Mouse (Mus musculus): Measurements from ENCODE around the gene Scamp1. TPM values are rescaled to one million over a fixed set of nuclear protein-coding genes. Genes with fewer than 3 reads are reported as not detected.
"Not testable (repeated sequence)": the region's sequence is repeated elsewhere in the genome, so short reads cannot be mapped to it uniquely, and the experiment has no call there.

The Scamp1 gene
- polyA plus RNA-seq (2015; fragmentation: Nextera tagmentation; extraction: Ambion mirVana): 29.1 and 29.3 TPM in 2 replicates

DNA sequence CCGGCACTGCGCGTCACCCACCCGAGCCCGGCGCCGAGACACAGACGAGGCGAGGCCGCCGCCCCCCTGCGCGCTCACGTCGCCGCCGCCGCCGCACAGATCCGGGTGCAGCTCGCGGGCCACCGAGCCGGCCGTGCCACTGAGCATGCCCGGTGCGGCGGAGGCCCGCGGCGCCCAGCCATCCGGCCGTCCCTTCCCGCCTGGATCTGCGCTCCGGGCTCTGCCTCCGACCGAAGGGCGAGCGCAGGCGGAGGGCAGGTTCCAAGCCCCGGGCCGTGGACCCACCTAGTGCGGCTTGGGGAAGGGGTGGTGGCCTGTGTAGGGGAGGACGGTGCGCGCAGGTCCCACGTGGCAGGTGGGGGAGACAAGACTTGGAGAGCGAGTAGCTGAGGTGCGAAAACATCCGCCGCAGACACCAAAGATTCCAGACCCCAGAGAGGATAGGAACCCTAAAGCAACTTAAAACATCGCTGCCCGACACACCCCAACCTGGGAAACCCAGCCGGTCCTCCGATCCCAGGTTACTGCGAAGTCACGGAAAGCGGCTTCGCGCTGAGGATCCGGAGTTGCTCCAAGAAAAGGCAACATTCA, at the start of gene Scamp1:
TSS of gene Scamp1 (minus strand) at position 577 of the 591 bp plus-strand sequence.
- peak within 1 kb of the TSS; percentile 86 for H3K4me2 ChIP-seq (replicated peaks)
- peak within 1 kb of the TSS; percentile 64 for H3K27ac ChIP-seq
- H3K36me3 ChIP-seq: no peaks in the 10 kb centered on the region
- WGBS: under 1% methylated on average over 62 of the region's 62 CpGs
- ATAC-seq: peak; percentile 98
- H3K4me1 ChIP-seq (replicated peaks): peaks cover 6% of the 10 kb centered on the region; the same call in 1 of the 2 replicates
- peak within 1 kb of the TSS; percentile 97 for H3K4me3 ChIP-seq (replicated peaks)
- no peaks in the 10 kb centered on the region for H3K27me3 ChIP-seq (replicated peaks)
- H3K9me3 ChIP-seq: no peaks in the 10 kb centered on the region
- H3K9ac ChIP-seq: peak within 1 kb of the TSS; percentile 86

DNA sequence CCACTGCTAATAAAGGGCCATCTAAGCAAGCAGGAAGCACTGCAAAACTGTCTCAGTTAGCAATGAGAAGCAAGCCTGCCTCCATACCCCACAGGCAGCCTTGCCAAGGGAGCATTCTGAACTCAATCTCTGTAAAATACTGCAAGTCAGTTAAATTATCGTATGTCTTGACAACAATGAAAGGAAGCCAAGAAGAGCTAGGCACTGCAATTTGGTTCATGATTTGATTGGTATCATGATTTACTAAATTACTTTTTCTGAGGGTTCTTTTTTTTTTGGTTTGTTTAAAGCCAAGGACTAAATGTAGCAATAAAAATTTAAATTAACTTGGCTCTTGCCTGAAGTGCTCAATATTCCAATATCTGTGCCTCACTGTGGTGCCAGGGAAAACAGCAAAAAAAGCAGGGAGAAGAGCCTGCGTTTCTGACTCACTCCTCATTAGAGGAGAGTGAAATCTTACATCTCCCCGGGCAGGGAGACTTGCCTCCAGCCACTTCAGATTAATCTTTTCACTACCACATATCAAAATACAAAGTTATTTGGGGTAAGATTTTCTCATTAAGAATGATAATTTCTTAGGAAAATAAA, 44.8 kb upstream of the Scamp1 start:
- Histone ChIP-seq H3K36me3 (no peaks in the 10 kb centered on the region), H3K9me3 (no peaks in the 10 kb centered on the region), H3K9ac (no peak overlapping the region), H3K27ac (no peak overlapping the region), H3K4me3 (replicated peaks) (no peak overlapping the region), H3K4me2 (replicated peaks) (no peak overlapping the region), H3K27me3 (replicated peaks) (no peaks in the 10 kb centered on the region), H3K4me1 (replicated peaks) (no peaks in the 10 kb centered on the region; the same call in 1 of the 2 replicates)
- ATAC-seq: no peak
- WGBS: 75% methylated on average over 3 of the region's 3 CpGs

DNA sequence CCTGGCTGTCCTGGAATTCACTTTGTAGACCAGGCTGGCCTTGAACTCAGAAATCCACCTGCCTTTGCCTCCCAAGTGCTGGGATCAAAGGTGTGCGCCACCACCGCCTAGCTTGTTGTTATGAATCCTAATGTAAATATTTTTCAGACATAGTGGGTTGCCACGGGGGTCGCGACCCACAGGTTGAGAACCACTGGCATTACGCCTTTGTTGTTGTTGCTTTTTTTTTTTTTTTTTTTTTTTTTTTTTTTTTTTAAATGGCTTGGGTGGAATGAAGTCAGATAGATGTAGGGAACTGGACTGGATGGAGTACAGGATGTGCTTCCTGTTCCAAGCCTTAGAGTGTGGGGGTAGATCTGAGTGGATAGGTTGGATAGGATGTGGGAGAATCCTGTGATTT, 43.3 kb upstream of the Scamp1 start:
- not testable (repeated sequence) for H3K9ac ChIP-seq

DNA sequence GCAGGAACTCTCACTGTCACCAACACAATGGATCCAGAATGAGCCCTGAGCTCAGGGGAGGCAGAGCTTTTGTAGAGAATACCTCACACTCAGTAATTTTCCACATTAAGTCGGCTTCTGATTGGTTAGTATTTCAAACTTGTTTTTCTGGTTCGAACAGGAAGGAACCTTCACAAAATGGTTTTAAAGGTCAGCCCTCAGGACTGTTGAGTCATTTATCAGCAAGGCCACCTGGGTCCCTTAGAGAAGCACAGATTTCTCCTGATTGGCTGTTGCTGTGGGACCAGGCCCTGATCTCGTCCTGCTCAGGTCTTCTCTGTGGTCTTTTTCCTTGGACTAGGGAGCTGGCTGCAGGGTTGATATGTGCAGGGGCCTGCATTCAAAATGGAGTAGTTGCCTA, 42.4 kb upstream of the Scamp1 start:
- Histone ChIP-seq H3K9me3 (no peaks in the 10 kb centered on the region), H3K36me3 (no peaks in the 10 kb centered on the region), H3K27ac (peak overlapping the region; percentile 52; the same call in 1 of the 2 replicates), H3K4me1 (replicated peaks) (no peaks in the 10 kb centered on the region; the same call in 1 of the 2 replicates), H3K9ac (no peak overlapping the region), H3K4me2 (replicated peaks) (no peak overlapping the region), H3K4me3 (replicated peaks) (no peak overlapping the region), H3K27me3 (replicated peaks) (no peaks in the 10 kb centered on the region)
- 47% methylated on average over 3 of the region's 3 CpGs for WGBS
- ATAC-seq: peak; percentile 96

More for the DNA sequence above, 43.3 kb upstream of the Scamp1 start:
- 88% methylated on average over 6 of the region's 6 CpGs for WGBS
- H3K4me3 ChIP-seq (replicated peaks); H3K27me3 ChIP-seq (replicated peaks); H3K9me3 ChIP-seq; ATAC-seq; H3K4me2 ChIP-seq (replicated peaks); H3K27ac ChIP-seq; H3K4me1 ChIP-seq (replicated peaks); H3K36me3 ChIP-seq: not testable (repeated sequence)

DNA sequence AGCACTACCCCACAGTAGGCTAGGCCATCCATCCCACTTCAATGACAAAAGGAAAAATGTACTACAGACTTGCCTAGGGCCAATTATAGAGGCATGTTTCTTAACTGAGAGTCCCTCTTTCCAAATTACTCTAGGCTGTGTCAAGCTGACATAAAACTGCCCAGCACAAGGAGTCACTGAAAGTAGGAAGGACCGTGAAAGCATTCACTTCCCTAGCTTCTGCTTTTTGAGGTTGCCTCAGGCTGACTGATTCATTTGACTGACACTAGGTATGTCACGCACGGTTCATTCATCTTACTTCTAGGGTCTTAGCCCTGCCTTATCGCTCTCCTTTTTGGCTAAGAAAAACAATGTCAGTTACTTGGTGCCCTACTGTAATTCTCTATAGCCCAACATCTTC, 36.8 kb upstream of the Scamp1 start:
- Histone ChIP-seq H3K4me1 (replicated peaks) (no peaks in the 10 kb centered on the region; the same call in 1 of the 2 replicates), H3K9ac (no peak overlapping the region), H3K36me3 (no peaks in the 10 kb centered on the region), H3K9me3 (no peaks in the 10 kb centered on the region), H3K4me3 (replicated peaks) (no peak overlapping the region), H3K4me2 (replicated peaks) (no peak overlapping the region), H3K27me3 (replicated peaks) (no peaks in the 10 kb centered on the region), H3K27ac (no peak overlapping the region)
- ATAC-seq: no peak
- 93% methylated on average over 4 of the region's 4 CpGs for WGBS

- no peak overlapping the region for H3K9ac ChIP-seq
- WGBS: 85% methylated on average over 1 of the region's 1 CpGs
- H3K27me3 ChIP-seq (replicated peaks): no peaks in the 10 kb centered on the region
- H3K4me1 ChIP-seq (replicated peaks): no peaks in the 10 kb centered on the region
- no peaks in the 10 kb centered on the region for H3K9me3 ChIP-seq
- H3K27ac ChIP-seq: no peak overlapping the region
- H3K36me3 ChIP-seq: no peaks in the 10 kb centered on the region
- no peak overlapping the region for H3K4me2 ChIP-seq (replicated peaks)
- H3K4me3 ChIP-seq (replicated peaks): no peak overlapping the region
- ATAC-seq: no peak
Measured at GRCm38 (mm10) chr13:94321094-94321792, 35.6 kb upstream of the Scamp1 start.

DNA sequence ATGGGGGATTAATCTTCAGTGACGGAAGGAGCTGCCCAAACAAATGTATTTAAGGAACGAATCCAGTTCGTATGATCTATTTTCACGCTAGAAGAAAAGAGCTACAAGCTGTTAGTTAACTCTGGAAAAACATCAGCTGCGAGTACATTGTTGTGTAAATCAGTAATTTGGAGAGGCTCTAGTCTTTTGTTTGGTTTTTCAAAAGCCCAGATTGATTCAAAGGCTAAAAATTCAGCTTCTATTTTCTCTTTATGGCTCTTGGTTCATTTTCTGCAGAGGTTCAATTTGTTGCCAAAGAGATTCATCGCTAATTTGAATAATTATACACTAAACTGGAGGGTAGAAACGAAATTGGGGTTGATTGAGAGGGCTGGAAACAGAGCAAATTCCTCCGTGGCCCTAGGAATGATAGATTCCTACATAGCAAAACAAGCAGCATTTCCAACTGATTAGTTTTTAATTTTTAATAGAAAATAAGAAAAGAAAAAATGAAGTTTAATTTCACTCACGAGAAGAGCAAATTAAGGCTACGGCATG, 31.4 kb upstream of the Scamp1 start:
- no peak for ATAC-seq
- H3K4me2 ChIP-seq (replicated peaks): no peak overlapping the region
- no peaks in the 10 kb centered on the region for H3K27me3 ChIP-seq (replicated peaks)
- H3K36me3 ChIP-seq: no peaks in the 10 kb centered on the region
- H3K9ac ChIP-seq: no peak overlapping the region
- no peak overlapping the region for H3K4me3 ChIP-seq (replicated peaks)
- H3K27ac ChIP-seq: no peak overlapping the region
- 82% methylated on average over 10 of the region's 10 CpGs for WGBS
- H3K9me3 ChIP-seq: no peaks in the 10 kb centered on the region
- H3K4me1 ChIP-seq (replicated peaks): no peaks in the 10 kb centered on the region

DNA sequence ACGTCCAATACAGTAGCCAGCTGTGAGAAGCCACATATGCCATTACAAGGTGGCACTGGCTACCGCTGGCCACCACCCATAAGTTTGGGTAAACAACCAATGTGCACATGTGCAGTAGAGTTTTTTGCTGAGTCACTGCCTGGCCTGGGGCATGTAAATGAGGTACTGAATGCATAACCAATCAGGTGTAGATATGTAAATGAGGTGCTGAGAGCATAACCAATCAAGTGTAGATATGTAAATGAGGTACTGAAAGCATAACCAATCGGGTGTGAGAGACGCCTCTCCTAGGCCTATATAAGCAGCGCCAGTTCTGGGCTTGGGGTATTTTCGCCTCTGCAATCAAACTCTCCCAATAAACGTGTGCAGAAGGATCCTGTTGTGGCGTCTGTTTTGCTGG, 27.2 kb upstream of the Scamp1 start:
- H3K27me3 ChIP-seq (replicated peaks); H3K4me3 ChIP-seq (replicated peaks); H3K27ac ChIP-seq; H3K9ac ChIP-seq; H3K9me3 ChIP-seq; ATAC-seq; H3K4me1 ChIP-seq (replicated peaks); H3K36me3 ChIP-seq; H3K4me2 ChIP-seq (replicated peaks): not testable (repeated sequence)
- 92% methylated on average over 8 of the region's 8 CpGs for WGBS

DNA sequence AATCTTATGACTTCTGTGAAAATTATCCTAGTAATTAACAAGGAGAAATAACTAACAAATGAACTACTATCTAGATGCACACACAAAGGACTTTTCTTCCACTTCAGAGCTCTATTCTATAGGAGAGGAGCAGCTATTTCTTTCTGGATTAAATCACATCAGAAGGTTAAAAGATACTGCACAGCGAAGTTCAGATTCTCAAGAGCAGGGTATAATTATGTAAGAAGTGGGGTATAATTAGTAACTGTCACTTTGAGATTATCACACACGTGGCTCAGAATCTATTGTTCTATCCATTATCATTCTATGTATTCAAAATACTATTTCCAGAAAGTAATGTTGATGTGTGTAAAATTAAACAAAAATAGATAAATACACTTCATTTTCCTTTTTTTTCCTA, 22.6 kb upstream of the Scamp1 start:
- H3K4me1 ChIP-seq (replicated peaks): no peaks in the 10 kb centered on the region; the same call in 1 of the 2 replicates

DNA sequence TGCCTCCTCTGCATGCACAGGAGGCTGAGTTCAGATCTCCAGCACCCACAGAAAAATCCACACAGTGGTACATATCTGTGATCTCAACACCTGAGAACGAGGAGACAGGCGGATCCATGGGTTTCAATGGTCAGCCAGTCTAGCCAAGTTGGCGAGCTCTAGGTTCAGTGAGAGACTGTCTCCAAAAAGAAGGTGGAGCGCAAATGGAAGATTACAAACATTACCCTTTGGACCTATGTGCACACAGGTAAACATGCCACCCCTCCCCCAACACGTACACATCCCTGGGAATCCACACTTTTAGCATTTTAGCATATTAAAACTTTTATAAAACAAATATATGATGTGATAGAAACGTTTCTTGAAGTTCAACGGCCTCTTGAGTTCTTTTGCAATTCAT, 21.9 kb upstream of the Scamp1 start:
- Histone ChIP-seq H3K4me1 (replicated peaks) (no peaks in the 10 kb centered on the region; the same call in 1 of the 2 replicates), H3K4me3 (replicated peaks) (no peak overlapping the region), H3K4me2 (replicated peaks) (no peak overlapping the region), H3K27me3 (replicated peaks) (no peaks in the 10 kb centered on the region), H3K27ac (no peak overlapping the region), H3K9me3 (no peaks in the 10 kb centered on the region), H3K9ac (no peak overlapping the region), H3K36me3 (no peaks in the 10 kb centered on the region)
- WGBS: 87% methylated on average over 7 of the region's 7 CpGs
- no peak for ATAC-seq

More for the DNA sequence above, 22.6 kb upstream of the Scamp1 start:
- no peak overlapping the region for H3K9ac ChIP-seq
- no peak overlapping the region for H3K4me2 ChIP-seq (replicated peaks)
- ATAC-seq: no peak
- H3K9me3 ChIP-seq: no peaks in the 10 kb centered on the region
- H3K36me3 ChIP-seq: no peaks in the 10 kb centered on the region
- no peak overlapping the region for H3K27ac ChIP-seq
- no peaks in the 10 kb centered on the region for H3K27me3 ChIP-seq (replicated peaks)
- WGBS: 73% methylated on average over 2 of the region's 2 CpGs
- H3K4me3 ChIP-seq (replicated peaks): no peak overlapping the region

GRCm38 (mm10) chr13:94306968-94307289, 21.3 kb upstream of the Scamp1 start:
- no peak overlapping the region; the same call in 1 of the 2 replicates for H3K4me3 ChIP-seq (replicated peaks)
- no peak overlapping the region for H3K27ac ChIP-seq
- peak; percentile 65 for ATAC-seq
- H3K9ac ChIP-seq: 0 out of 2 replicates have a peak overlapping the region, but pooled peaks have one; percentile 0
- no peaks in the 10 kb centered on the region for H3K9me3 ChIP-seq
- H3K27me3 ChIP-seq (replicated peaks): no peaks in the 10 kb centered on the region
- peak overlapping the region; percentile 51 for H3K4me2 ChIP-seq (replicated peaks)
- WGBS: 19% methylated on average over 5 of the region's 5 CpGs
- no peaks in the 10 kb centered on the region for H3K36me3 ChIP-seq
- no peaks in the 10 kb centered on the region; the same call in 1 of the 2 replicates for H3K4me1 ChIP-seq (replicated peaks)

DNA sequence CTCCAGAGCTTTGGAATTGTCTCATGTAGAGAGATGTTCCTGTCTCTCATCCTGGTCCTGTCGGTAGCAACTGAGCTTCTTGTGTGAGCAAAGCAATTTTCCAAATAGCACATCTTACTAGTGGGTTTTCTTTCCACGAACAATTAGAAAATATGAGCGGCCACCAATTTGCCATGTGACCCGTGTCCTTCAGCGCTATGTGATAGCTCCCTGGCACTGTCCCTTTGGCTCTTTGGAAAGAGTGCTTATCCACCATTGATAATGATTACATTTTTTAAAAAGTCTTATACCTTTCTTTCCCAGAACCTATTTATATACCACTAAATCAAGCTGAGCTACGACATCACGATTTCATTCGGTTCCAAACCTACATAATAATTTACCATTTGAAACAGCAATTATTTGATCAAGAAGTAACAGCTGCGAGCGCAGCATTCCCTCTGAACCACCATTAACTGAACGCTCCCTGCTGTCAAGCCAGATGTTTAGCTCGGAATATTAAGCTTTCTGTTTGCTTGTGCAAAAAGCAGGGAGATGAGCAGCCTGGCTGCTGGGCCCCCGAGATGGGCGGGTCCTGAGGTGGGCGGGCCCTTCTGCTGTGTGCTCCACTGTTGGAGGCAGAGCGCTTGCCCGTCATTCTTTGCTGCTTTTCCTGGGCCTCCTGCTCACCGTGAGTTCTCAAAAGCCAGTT, 20.8 kb upstream of the Scamp1 start:
- 38% methylated on average over 18 of the region's 18 CpGs for WGBS
- no peaks in the 10 kb centered on the region for H3K36me3 ChIP-seq
- H3K9ac ChIP-seq: 0 out of 2 replicates have a peak overlapping the region, but pooled peaks have one; percentile 0
- peak; percentile 97 for ATAC-seq
- H3K27ac ChIP-seq: no peak overlapping the region
- no peaks in the 10 kb centered on the region; the same call in 1 of the 2 replicates for H3K4me1 ChIP-seq (replicated peaks)
- H3K4me2 ChIP-seq (replicated peaks): peak overlapping the region; percentile 51
- no peaks in the 10 kb centered on the region for H3K9me3 ChIP-seq
- H3K4me3 ChIP-seq (replicated peaks): no peak overlapping the region; the same call in 1 of the 2 replicates
- H3K27me3 ChIP-seq (replicated peaks): no peaks in the 10 kb centered on the region
